Mouse (Mus musculus) heart, embryonic 15.5 days (tissue): Measurements from ENCODE around the gene Cyld. TPM values are rescaled to one million over a fixed set of nuclear protein-coding genes. Genes with fewer than 3 reads are reported as not detected.

Experiments
- ATAC-seq: fragments of 200-750 bp; cut with Nextera tagmentation; replicated peaks from 2 replicates; pipeline ENCODE4 v1.8.0; 2017; ENCODE audit warnings: low read depth, moderate TSS enrichment; ENCODE audit not compliant: insufficient number of reproducible peaks, insufficient read depth, low FRiP score
- H3K27ac ChIP-seq: fragments of 300-500 bp; sonication (generic); 2 replicates; pipeline ENCODE4 v1.5.1; 2015; ENCODE audit warnings: mild to moderate bottlenecking, inconsistent platforms
- H3K27me3 ChIP-seq: fragments of 300-500 bp; sonication (generic); 2 replicates; pipeline ENCODE4 v1.6.1; 2015; ENCODE audit warnings: inconsistent platforms
- H3K36me3 ChIP-seq: fragments of 300-500 bp; sonication (generic); 2 replicates; pipeline ENCODE4 v1.6.1; 2015; ENCODE audit warnings: mild to moderate bottlenecking, inconsistent platforms
- H3K4me1 ChIP-seq: fragments of 300-500 bp; sonication (generic); replicated peaks from 2 replicates; pipeline ENCODE4 v1.6.1; 2015; ENCODE audit warnings: inconsistent platforms
- H3K4me2 ChIP-seq: fragments of 300-500 bp; sonication (generic); 2 replicates; pipeline ENCODE4 v1.6.1; 2015; ENCODE audit warnings: inconsistent platforms, mild to moderate bottlenecking, moderate library complexity
- H3K4me3 ChIP-seq: fragments of 300-500 bp; sonication (generic); 2 replicates; pipeline ENCODE4 v1.5.1; 2015; ENCODE audit warnings: mild to moderate bottlenecking, inconsistent platforms
- H3K9ac ChIP-seq: fragments of 300-500 bp; sonication (generic); 2 replicates; pipeline ENCODE4 v1.6.1; 2015; ENCODE audit warnings: mild to moderate bottlenecking, inconsistent platforms
- H3K9me3 ChIP-seq: fragments of 300-500 bp; sonication (generic); replicated peaks from 2 replicates; pipeline ENCODE4 v1.6.1; 2016; ENCODE audit warnings: inconsistent platforms
- WGBS: fragments of 180-500 bp; shearing (Covaris S2); methylation state at CpG from one replicate; pipeline ENCODE4 v1.1.7; 2015; ENCODE audit warnings: mixed read lengths; 5-methylcytosine and 5-hydroxymethylcytosine counted together
- polyA plus RNA-seq: library from polyadenylated mRNA; unstranded; fragments of >200 nt; fragmentation: Nextera tagmentation; extraction: Ambion mirVana; gene quantifications from 2 replicates; pipeline ENCODE4 v1.2.1, GENCODE M21; 2015

The Cyld gene
- polyA plus RNA-seq, 1 experiment from 2014 or later: 10.1 TPM

DNA sequence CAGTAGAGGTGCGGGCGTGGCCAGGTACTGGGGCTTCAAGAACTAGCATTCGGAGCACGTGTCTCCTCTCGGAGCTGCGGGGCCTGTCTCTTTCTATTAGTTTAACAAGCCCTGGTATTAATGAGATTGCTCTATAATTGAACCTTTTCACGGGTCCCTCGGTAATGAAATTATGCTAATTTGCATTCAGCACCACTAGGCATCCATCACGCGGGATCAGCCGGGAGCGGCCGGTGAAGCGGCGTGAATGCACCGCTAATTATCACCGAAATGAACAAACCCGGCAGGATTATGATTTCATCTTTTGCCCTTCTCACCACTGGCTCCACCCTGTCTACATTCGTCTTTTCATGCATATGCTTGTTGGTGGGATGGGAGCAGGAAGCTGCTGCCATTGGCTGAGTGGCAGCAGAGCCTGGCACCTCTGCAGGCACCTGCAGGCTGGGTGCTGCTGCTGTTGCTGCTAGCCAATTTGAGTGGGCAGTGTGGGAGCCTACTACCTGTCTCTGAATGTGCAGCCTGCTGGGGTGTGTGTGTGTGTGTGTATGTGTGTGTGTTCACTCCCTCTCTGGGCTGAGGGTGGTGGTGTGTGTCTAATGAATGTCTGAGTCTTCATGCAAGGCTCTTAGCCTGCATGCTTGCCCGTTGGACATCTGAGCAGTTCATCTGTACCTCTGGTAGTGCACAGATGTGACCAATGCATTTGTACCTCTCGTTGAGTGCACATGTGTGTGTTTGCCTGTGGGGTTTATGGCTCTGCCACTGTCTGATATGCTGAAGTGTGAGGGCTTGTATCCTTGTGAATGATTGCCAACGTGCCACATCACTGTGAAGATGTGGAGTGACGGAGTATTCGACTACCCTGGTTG lies 97.2 kb downstream of the Cyld start:
- H3K4me1 ChIP-seq: no peaks in the 10 kb centered on the region
- H3K9ac ChIP-seq: no peak overlapping the region
- H3K27ac ChIP-seq: no peak overlapping the region
- no peak overlapping the region for H3K4me3 ChIP-seq
- peaks cover 3% of the 10 kb centered on the region; the same call in 1 of the 2 replicates for H3K27me3 ChIP-seq
- H3K36me3 ChIP-seq: no peaks in the 10 kb centered on the region
- no peaks in the 10 kb centered on the region for H3K9me3 ChIP-seq
- 86% methylated on average over 24 of the region's 24 CpGs for WGBS
- H3K4me2 ChIP-seq: no peak overlapping the region
- ATAC-seq: no peak

DNA sequence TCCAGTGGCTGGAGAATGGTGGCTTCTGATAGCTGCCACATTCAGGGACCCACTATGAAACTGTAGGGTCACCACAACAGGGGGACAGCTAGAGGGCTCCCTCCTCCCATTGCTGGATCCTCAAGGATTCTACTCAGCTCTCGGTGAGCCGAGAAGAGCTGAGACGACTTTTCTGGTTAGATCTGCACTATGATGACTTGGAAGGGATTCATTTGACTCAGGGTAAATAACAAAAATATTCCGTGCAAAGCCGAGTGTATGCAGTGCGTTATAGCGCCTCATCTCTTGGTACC lies 97.7 kb downstream of the Cyld start:
- peaks cover 3% of the 10 kb centered on the region; the same call in 1 of the 2 replicates for H3K27me3 ChIP-seq
- WGBS: 71% methylated on average over 7 of the region's 7 CpGs
- no peak overlapping the region for H3K27ac ChIP-seq
- no peak overlapping the region for H3K4me2 ChIP-seq
- no peak overlapping the region for H3K4me3 ChIP-seq
- no peaks in the 10 kb centered on the region for H3K4me1 ChIP-seq
- H3K9ac ChIP-seq: no peak overlapping the region
- H3K36me3 ChIP-seq: no peaks in the 10 kb centered on the region
- ATAC-seq: no peak
- no peaks in the 10 kb centered on the region for H3K9me3 ChIP-seq

DNA sequence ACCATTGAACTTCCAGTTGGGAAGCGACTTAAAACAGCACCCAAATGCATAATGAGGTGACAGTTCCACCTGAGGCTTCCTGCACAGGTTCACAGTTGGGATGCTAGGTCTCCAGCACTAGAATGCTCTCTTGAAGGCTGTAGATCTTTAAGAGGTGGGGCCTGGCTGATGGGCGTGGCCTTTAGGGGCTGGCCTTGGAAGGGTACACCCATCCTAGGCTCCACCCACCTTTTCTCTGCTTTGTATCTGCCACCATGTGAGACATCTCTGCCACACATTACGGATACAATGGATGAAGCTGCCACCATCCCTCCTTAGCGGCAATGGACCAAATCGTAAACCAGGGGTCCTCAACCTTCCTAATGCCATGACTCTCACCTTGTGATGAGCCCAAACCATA lies 99.1 kb downstream of the Cyld start:
- Histone ChIP-seq H3K4me1 (no peaks in the 10 kb centered on the region), H3K4me3 (no peak overlapping the region)

DNA sequence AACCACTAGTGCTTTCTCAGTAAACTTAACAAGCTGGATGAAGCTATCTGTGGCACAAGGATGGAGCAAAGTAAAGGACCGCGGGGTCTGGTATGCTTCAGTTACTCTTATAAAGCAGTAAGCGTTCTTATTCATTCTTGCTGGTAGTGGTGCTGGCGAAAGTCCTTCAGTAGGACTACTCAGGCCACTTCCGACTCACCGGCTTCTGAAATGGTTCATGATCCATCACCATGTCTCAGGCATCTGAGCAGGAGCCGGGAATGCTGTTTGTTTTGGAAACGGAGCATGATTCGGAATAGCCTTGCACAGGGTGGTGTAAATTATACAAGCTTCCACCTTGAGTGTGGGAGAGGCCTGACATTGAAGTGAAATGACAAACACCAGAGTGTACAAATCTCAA lies 99.8 kb downstream of the Cyld start:
- Histone ChIP-seq H3K9me3 (no peaks in the 10 kb centered on the region), H3K4me2 (no peak overlapping the region), H3K27ac (no peak overlapping the region), H3K4me1 (no peaks in the 10 kb centered on the region), H3K4me3 (no peak overlapping the region), H3K27me3 (peaks cover 3% of the 10 kb centered on the region; the same call in 1 of the 2 replicates), H3K9ac (no peak overlapping the region), H3K36me3 (no peaks in the 10 kb centered on the region)
- 78% methylated on average over 9 of the region's 9 CpGs for WGBS
- no peak for ATAC-seq

More for the DNA sequence above, 99.1 kb downstream of the Cyld start:
- H3K27ac ChIP-seq: no peak overlapping the region
- no peaks in the 10 kb centered on the region for H3K9me3 ChIP-seq
- no peaks in the 10 kb centered on the region for H3K36me3 ChIP-seq
- no peak for ATAC-seq
- peaks cover 3% of the 10 kb centered on the region; the same call in 1 of the 2 replicates for H3K27me3 ChIP-seq
- 85% methylated on average over 5 of the region's 5 CpGs for WGBS
- H3K9ac ChIP-seq: no peak overlapping the region
- no peak overlapping the region for H3K4me2 ChIP-seq

Other genes starting within 250 kb of the Cyld start
- gene Nkd1, start 175.7 kb upstream of the Cyld start, polyA plus RNA-seq: 14.6 and 19.5 TPM in 2 replicates
- 2.3 and 2.9 TPM in 2 replicates for gene Snx20, start 60.9 kb upstream of the Cyld start, polyA plus RNA-seq
- 0.06 and 0.15 TPM in 2 replicates for gene Nod2, start 49.7 kb upstream of the Cyld start, polyA plus RNA-seq